Mouse (Mus musculus) bone marrow macrophage, adult 2 months (primary cell): Measurements from ENCODE around the gene Mtg2. TPM values are rescaled to one million over a fixed set of nuclear protein-coding genes. Genes with fewer than 3 reads are reported as not detected.

Experiments used
- H3K27ac ChIP-seq: 2 replicates; pipeline ENCODE4 v1.5.1; 2012; ENCODE audit warnings: low read depth, low read length; ENCODE audit not compliant: insufficient read depth
- H3K4me1 ChIP-seq: 2 replicates; pipeline ENCODE4 v1.6.1; 2012; ENCODE audit warnings: low read length; ENCODE audit not compliant: control insufficient read depth, insufficient read depth
- H3K4me3 ChIP-seq: 2 replicates; pipeline ENCODE4 v1.5.1; 2012; ENCODE audit warnings: mild to moderate bottlenecking, low read length, moderate library complexity; ENCODE audit not compliant: insufficient read depth
- CTCF ChIP-seq: IDR thresholded peaks from 2 replicates; pipeline ENCODE4 v1.5.1; 2012; ENCODE audit warnings: low read depth, mild to moderate bottlenecking, low read length, moderate library complexity
- POLR2A ChIP-seq: IDR thresholded peaks from 2 replicates; pipeline ENCODE4 v1.6.1; 2012; ENCODE audit warnings: mild to moderate bottlenecking, low read depth, low read length, borderline replicate concordance
- polyA plus RNA-seq: library from polyadenylated mRNA; stranded (reverse); fragments of >200 nt; gene quantifications from 2 replicates; pipeline ENCODE4 v1.2.4, GENCODE M21; 2012; ENCODE audit not compliant: missing spikeins, insufficient read depth, insufficient read length

Gene Mtg2
- polyA plus RNA-seq, 1 experiment = 11.7 TPM

DNA sequence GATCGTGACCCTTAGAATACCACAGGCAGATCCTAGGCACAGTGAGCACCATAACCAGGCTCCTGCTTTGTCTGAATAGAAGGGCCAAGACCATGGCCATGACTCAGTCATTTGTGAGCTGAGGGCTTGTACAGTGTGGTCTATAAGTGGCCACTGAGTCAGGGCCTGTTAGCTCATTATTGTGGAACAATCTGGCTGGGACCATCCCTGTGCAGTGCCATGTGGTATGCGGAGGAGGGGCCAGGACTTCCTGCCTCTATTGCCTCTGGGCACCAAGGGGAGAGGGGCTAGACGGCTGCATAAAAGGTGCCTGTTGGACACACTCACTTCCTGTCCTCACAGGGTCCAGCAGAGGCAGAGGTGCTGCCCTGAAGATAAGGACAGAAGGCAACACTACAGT lies 36.4 kb upstream of the Mtg2 start:
- peak overlapping the region; percentile 8 for H3K27ac ChIP-seq
- H3K4me3 ChIP-seq = no peak overlapping the region

GRCm38 (mm10) chr2:180034753-180035152 lies 35.6 kb upstream of the Mtg2 start:
- Histone ChIP-seq H3K4me1 (peaks cover 41% of the 10 kb centered on the region), H3K27ac (no peak overlapping the region), H3K4me3 (no peak overlapping the region)
- TF ChIP-seq CTCF = no peak
- TF ChIP-seq POLR2A = no peak

More for the DNA sequence above, 36.4 kb upstream of the Mtg2 start:
- no peak for TF ChIP-seq POLR2A
- TF ChIP-seq CTCF = no peak
- peaks cover 36% of the 10 kb centered on the region for H3K4me1 ChIP-seq

DNA sequence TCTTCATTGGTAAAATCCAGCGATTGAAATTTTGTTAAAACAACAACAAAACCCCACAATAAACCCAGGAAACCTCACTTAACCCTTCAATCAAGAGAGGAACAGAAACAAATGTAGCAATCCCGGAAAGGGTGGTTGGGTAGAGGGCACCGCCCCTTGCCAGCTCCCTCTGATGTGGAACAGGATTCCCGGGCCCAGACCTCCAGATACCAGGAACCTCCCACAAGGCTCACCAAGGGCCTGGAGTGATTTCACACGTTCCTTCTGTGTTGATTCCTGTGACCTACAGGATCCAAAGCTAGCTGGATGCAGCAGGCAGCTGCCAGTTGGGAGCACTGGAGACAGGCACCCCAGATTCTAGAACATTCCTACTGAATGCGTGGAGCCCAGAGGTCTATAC lies 30.0 kb upstream of the Mtg2 start:
- Histone ChIP-seq H3K27ac (peak overlapping the region; percentile 73), H3K4me1 (peaks cover 28% of the 10 kb centered on the region), H3K4me3 (peak overlapping the region; percentile 71)
- no peak for TF ChIP-seq POLR2A
- TF ChIP-seq CTCF = no peak

DNA sequence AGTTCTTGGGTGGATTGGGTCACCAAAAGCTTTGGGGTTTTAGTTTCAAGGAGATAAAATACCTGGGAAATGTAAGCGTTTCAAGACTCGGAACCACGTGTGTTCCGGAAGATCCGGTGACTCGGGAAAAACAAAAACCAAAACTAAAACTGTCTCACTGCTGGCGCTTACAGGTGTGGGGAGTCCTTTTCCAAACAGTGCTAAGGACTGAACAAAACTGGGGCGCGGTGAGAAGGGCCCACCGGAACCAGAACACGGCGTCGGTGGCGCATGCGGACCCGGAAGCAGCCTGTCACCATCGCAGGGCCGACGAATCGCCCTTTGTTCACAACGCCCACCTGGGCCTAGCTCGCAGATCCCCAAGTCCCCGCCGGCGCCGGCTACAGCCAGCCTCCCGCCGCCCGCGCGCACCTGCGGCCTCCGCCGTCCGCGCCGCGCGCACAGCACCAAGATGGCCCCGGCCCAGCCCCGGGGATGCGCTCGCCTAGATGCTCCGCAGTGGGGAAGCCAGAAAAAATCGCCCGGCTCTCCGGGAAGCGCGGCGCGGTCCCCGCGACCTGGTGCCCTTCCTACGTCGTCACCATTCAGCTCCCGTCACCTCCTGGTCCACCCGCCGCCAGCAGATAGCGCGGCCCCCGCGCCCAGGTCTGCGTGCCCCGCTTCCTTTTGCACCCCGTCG lies 28.7 kb upstream of the Mtg2 start:
- Histone ChIP-seq H3K4me3 (peak overlapping the region; percentile 71), H3K4me1 (peaks cover 23% of the 10 kb centered on the region), H3K27ac (peak overlapping the region; percentile 48)
- TF ChIP-seq POLR2A = no peak
- no peak for TF ChIP-seq CTCF

DNA sequence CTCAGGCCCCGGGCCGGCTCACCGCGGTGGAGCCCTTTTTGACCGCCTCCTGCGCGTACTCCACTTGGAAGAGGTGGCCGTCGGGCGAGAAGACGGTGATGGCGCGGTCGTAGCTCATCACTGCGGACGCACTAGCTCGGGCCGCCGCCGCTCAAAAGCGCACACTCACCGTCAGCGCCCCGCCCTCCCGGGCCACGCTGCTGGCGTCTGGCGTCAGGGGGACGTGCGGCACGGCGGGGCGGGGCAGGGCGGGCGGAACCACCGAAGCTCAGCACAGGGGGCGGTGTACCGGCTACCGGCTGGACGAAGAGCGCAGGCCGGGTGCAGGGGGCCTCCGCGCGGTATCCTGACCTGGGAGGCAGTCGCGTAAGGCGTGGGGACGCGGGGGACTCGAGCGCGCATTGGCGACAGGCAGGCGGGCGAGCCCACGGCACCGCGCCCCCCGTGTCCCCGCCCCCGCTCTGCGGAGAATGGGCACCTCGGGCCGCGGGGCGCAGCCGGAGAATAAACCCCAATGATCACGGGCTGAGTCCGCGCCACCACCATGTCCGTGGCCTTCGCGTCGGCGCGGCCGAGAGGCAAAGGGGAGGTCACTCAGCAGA lies 28.0 kb upstream of the Mtg2 start, which contains the start of the genes Psma7 and Ss18l1:
TSS of gene Psma7 (minus strand) at position 178 of the 602 bp plus-strand sequence.
TSS of gene Ss18l1 (plus strand) at position 254 of the 602 bp plus-strand sequence.
- peak within 1 kb of the TSS; percentile 71 for H3K4me3 ChIP-seq
- H3K4me1 ChIP-seq = peaks cover 23% of the 10 kb centered on the region
- TF ChIP-seq CTCF (no peak), POLR2A (no peak)
- peak within 1 kb of the TSS; percentile 71 for H3K27ac ChIP-seq

DNA sequence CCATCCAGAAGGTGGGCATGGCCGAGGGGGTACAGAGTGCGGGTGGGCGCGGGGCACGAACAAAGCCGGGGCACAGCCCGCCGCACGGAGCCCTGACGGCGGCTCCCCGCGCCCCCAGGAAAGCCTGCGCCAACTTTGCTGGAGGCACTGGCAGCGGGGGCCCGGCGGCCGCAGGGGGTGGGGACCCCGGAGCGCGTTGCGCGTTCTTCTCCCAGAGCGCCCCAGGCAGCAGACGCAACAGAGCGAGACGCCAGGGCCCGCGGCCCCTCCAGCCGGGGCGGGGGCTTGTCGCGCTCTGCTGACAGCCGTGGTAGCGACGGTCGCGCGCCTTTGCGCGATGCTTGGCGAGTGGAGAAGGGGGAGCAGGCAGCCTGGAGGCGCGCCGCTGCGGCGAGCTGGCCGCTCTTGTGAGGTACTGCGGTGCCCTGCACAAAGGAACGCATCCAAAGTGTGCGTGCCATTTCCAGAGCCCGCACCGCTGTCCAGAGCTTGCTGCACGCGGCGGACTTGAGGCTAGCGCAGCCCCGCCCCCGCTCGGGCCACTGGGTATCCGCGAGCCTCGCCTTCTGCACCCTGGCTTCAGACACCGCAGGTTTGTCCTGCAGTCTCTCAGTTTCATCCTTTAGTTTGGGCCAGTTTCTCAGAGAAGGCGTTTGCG lies 27.4 kb upstream of the Mtg2 start:
- peak overlapping the region; percentile 71 for H3K27ac ChIP-seq
- no peak for TF ChIP-seq POLR2A
- TF ChIP-seq CTCF = no peak
- H3K4me1 ChIP-seq = peaks cover 23% of the 10 kb centered on the region
- peak overlapping the region; percentile 71 for H3K4me3 ChIP-seq

GRCm38 (mm10) chr2:180045283-180045682 lies 25.1 kb upstream of the Mtg2 start:
- no peak overlapping the region for H3K27ac ChIP-seq
- peaks cover 13% of the 10 kb centered on the region for H3K4me1 ChIP-seq
- no peak overlapping the region for H3K4me3 ChIP-seq
- TF ChIP-seq CTCF = peak; percentile 45
- TF ChIP-seq POLR2A = no peak

GRCm38 (mm10) chr2:180047580-180047979 lies 22.8 kb upstream of the Mtg2 start:
- TF ChIP-seq POLR2A = no peak
- no peak for TF ChIP-seq CTCF
- Histone ChIP-seq H3K4me3 (no peak overlapping the region), H3K27ac (no peak overlapping the region), H3K4me1 (peaks cover 13% of the 10 kb centered on the region)

DNA sequence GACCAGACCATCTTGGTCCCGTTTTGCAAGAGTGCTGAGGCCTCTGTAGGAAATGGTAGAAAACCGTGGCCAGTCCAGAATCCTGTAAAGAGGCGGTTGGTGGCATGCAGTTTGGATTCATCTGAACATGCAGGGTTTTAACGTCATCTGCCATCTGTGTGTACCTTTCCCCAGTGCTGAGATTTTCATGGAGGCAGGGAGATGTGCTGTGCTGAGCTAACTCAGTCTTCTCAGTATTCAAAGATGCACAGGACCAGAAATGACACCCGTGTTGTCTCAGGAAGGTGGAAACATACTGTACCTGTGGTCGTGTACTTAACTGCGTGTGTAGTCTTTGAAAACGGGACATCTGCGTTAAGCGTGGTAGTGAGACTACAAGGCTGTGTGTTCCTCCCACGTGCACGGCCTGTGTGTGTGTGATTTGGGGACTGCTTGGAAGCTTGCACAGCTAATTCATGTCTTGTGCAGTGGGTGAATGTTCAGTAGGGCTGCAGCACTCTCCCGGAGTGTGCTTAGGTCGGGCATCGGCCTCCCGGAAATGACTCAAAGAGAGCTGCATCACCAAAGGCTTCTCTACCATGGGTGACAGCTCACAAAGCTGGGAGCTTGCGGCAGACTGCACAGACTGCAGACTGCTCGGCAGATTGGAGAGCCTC lies 22.3 kb upstream of the Mtg2 start:
- Histone ChIP-seq H3K4me1 (peaks cover 13% of the 10 kb centered on the region), H3K27ac (no peak overlapping the region), H3K4me3 (no peak overlapping the region)
- TF ChIP-seq CTCF (no peak), POLR2A (no peak)

DNA sequence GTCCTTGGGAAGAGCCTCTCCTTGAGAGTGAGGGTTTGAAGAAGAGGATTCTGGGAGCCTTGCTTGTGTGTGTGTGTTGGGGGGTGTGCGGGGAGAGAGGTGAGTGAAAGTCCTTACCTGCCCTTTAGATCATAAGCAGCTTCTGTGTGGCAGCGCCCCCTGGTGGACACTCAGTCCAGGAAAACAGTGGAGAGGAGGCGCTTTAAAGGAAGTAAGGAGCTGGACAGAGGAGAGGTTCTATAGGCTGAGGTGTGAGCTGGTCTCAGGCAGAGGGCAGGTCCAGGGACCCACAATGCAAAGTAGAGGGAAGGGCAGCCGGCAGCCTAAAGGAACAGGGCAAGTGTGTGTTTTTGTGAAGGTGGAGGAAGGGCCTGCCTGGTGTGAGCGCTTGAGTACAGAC lies 19.4 kb upstream of the Mtg2 start:
- H3K4me3 ChIP-seq = no peak overlapping the region
- H3K27ac ChIP-seq = no peak overlapping the region
- no peaks in the 10 kb centered on the region for H3K4me1 ChIP-seq
- TF ChIP-seq CTCF = peak; percentile 79
- no peak for TF ChIP-seq POLR2A
